Mouse (Mus musculus) cerebellum, adult 18-20 months (tissue): ENCODE measurements around the gene Gin1.
"Not testable (repeated sequence)": the region's sequence is repeated elsewhere in the genome, so short reads cannot be mapped to it uniquely, and the experiment has no call there.

Experiments
- DNase-seq, 2 experiments: peaks; one replicate each; pipeline ENCODE4 v3.0.0; 2021

The Gin1 gene

GRCm38 (mm10) chr1:97769904-97770753, at the start of gene Gin1, which contains the start of gene Ppip5k2:
Gin1 (plus strand) TSS chr1:97770172.
Ppip5k2 (minus strand) TSS chr1:97770411.
- peak; percentile 94 to 95 for DNase-seq

GRCm38 (mm10) chr1:97726730-97727129, 43.2 kb upstream of the Gin1 start:
- DNase-seq = no peak

DNA sequence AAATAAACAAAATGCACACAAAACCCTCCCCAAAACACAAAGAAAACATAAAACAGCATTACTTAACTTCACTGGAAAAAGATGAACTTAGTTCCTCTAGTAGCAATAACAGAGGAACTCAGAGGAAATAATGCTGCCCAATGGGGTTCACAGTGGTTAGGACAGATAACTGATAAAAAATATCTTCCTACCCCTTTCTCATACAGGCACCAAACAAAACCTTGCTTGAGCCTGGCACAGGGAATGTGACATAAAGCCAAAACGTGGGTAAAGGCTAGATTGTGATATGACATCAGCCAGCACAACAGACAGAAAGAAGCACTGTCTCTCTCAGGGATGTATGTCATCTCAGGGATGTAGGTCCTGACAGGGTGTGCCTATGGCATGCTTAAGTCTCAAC, 40.6 kb upstream of the Gin1 start:
- DNase-seq = no peak

DNA sequence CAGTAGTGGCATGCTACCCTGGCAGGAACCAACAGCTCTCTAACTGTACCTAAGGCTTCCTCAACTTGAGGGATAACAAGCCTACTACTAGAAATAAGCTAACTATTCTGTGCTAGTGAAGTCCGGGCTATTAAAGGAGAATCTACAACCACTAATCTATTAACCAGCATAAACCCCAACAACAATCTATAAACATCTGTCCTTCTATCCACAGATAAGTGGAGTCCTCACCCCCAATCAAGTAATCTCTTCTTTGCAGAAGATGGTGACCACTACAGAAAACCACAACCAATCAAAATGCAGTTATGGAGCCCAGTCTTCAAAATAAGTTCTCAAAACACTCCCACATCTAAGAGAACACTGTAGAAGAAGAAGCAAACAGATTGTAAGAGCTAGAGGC, 26.9 kb upstream of the Gin1 start:
- no peak for DNase-seq

DNA sequence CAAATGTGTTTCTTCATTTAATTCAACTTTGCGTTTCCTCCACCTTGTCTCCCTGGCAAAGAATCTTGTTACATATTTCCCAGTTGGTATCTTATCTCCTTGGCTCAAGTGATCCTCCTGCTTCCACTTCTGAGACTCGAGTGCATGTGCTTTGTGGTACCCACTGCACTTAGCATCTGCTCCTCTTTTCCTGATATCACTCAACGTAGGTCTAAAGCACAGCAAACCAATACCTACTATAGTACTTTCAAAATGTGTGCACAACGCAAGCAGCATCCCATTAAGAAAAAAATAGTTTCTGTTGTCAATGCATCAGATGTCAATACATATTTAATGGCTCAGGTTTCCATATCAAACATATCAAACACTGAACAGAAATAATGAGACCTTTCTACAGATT, 24.3 kb upstream of the Gin1 start:
- no peak for DNase-seq

DNA sequence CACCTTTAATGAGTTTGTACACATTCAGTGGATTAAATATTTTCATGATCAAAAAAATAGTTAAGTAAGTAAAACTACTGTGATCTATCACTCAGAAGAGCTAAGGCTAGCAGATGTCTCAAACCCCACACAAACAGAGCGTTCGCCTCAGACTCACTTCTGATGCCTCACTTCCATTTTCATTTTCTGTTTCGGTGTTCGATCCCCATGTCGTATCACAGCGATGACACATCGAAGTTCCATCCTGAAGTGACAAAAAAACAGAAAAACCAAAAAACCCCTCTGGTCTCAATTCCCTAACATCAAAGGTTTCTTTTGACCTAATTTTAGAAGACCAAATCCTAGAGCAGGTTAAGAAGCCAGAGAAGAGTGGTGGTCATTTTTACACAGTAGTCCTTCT, 23.7 kb upstream of the Gin1 start:
- DNase-seq = no peak

GRCm38 (mm10) chr1:97748163-97748562, 21.8 kb upstream of the Gin1 start:
- DNase-seq = no peak

DNA sequence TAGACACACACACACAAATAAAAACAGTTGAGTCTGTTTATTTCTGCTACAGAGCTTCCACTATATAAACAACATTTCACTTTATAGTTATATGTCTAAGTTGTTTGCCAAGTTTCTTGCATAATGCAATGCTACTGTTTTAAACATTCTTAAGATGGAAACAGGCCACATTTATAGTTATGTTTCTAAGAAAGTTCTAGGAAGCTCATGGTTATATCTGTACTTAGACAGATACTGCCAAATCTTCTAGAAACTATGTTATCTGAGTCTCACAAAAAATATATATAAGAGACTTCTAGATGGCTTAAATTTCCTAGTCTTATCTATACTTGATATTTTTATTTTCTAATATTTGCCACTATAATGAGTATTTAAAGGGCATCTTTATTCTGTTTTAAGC, 16.8 kb upstream of the Gin1 start:
- DNase-seq = no peak

GRCm38 (mm10) chr1:97754392-97754791, 15.6 kb upstream of the Gin1 start:
- no peak for DNase-seq

- no peak for DNase-seq
These were observed 10.1 kb upstream of the Gin1 start for GRCm38 (mm10) chr1:97759841-97760240.

- no peak for DNase-seq
These were observed 9.4 kb upstream of the Gin1 start for GRCm38 (mm10) chr1:97760598-97760997.

DNA sequence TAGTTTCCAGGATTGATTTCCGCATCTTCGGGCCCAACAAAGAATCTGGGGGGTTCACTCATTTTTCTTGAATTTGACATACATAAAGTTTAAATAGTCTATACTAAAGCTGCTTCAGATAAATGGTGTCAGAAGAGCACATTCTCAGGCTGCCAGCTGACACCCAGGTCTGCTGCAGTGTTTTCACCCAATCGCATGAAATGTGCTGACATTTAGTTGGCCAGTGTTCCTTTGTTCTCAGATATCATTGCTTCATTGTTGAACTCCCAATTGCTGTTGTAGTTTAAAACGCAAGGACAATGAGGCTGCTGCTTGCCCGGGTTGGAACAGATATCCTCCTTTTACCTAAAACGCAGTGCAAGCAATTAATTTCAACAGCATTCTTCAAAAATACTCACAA, 8.5 kb upstream of the Gin1 start:
- DNase-seq = no peak

- not testable (repeated sequence) for DNase-seq
These were observed 4.3 kb upstream of the Gin1 start for GRCm38 (mm10) chr1:97765712-97766111.

DNA sequence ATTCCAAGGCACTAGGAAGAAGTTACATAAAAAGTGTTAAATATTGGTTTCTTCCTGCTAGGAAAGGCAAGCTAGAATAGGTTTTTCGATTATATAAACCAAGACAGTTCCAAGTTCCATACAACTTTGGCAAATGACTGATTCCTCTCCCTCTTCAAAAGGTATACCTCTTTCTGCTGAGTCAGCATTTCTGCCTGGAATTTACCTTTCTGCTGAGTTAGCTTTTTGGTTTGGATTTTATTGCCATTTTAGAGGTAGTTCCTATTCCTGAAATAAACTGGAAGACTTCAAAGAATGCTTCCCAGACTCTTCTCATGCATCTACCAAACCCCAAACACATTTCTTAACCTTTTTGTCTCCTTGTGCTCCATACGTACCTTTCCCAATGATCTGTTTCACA, 1.9 kb upstream of the Gin1 start:
- no peak for DNase-seq

DNA sequence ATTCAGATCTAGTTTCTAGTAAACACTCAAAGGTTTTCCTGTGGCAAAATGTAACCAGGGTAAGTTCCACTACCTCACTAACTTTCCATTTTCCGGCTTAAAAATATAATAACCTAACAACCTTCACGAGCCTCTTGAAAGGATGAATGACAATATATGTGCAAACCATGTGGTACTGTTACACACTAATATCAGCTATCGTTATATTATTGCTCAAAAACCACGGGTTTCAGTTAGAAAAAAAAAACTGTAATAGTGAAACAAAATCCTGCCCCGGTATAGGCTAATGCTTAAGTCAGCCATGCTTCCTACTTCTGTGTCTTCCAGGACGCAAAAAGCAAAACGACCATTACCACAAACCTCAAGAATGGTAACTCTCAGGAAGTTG, 1.1 kb upstream of the Gin1 start:
- no peak for DNase-seq

GRCm38 (mm10) chr1:97769294-97769903, 573 bp upstream of the Gin1 start:
- DNase-seq = peak in 1 of 2 experiments; percentile 23

GRCm38 (mm10) chr1:97771118-97771517, 1.1 kb downstream of the Gin1 start:
- no peak for DNase-seq

- DNase-seq = no peak
These were observed 1.8 kb downstream of the Gin1 start for GRCm38 (mm10) chr1:97771727-97772126.

DNA sequence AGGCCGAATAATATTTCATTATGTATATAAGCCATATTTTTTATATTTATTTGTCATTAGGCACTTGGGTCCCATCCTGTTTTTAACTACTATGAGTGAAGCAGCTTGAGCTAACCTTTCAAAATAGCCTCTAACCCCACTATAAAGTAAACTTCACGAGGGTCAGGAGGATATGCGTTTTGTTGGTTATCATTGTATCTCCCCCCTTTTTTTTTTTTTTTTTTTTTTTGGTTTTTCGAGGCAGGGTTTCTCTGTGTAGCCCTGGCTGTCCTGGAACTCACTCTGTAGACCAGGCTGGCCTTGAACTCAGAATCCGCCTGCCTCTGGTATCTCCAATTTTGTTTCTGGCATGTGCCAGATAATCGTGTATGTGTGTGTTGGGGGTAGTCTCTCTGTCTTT, 3.4 kb downstream of the Gin1 start:
- no peak for DNase-seq

GRCm38 (mm10) chr1:97773973-97774372, 4.0 kb downstream of the Gin1 start:
- no peak for DNase-seq

- DNase-seq = no peak
These were observed 11.7 kb downstream of the Gin1 start for GRCm38 (mm10) chr1:97781674-97782073.

- no peak for DNase-seq
These were observed 15.0 kb downstream of the Gin1 start for GRCm38 (mm10) chr1:97784928-97785327.

DNA sequence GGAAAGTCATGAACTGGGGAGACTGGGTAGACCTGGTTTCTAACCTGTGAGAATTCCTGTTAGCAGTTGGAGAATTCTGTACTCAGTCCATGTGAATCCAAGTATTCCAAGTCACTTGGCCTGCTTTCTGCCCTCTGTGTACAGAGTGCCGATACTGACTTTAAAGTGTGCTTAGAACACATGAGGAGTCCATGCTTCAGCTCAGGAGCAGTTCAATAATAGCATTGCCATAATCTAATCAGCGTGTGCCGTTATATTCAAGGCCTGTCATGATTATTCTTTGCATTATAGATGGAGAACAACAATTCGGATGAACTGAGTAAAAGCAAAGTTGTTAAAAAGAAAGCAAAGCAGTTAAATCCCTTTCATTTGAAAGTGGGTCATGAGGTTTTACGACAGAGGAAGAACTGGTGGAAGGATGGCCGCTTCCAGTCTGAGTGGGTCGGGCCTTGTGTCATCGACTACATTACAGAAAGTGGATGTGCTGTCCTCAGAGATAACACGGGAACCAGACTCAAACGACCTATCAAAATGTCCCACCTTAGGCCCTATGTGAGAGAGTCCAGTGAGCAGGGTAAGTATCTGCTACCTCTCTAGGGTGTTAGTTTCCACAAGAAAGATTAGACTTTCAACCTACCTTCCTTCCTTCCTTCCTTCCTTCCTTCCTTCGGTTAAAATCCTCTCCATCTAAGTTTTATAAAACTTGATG, 15.9 kb downstream of the Gin1 start:
- DNase-seq = no peak

DNA sequence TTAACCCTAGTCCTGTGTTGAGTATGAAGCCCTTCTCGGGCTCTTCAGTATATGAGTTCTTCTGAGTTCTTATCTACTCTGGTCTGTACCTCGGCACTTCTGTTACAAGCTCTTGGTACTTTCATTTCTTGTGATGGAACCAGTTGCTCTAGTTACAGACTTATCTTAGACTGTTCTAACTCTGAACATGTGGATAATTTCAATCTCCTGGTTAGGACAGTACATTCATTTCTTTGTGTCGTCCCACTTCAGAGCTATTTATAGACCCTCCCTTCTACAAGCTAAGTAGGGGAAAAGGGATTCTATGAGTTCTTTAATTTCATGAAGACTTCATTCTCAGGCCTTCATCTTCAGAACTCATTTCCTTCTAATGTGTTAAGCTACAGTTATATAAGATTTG, 17.7 kb downstream of the Gin1 start:
- DNase-seq = no peak
